Mouse (Mus musculus) CH12.LX (cell line): ENCODE measurements at regions not wholly inside any gene's neighbourhood (a gene's known extent, or its start where the extent isn't known, plus 50 kb on each side); places are given as distances from the start of the nearest gene placed in this dataset.

Experiments
- DNase-seq: peaks from one replicate; pipeline ENCODE4 v3.0.0-alpha.2; 2013; ENCODE audit errors: extremely low read depth
- H3K27ac ChIP-seq: 2 replicates; pipeline ENCODE4 v1.5.1; 2012; ENCODE audit warnings: low read depth, mild to moderate bottlenecking, control low read depth, moderate library complexity; ENCODE audit not compliant: insufficient read depth
- H3K27me3 ChIP-seq: replicated peaks from 2 replicates; pipeline ENCODE3; 2012; ENCODE audit warnings: inconsistent platforms
- H3K36me3 ChIP-seq, 2 experiments: replicated peaks in 1 of 2; 2 replicates each; pipeline versions ENCODE3 to v1.6.1; 2012; ENCODE audit warnings: inconsistent platforms in 1 of 2, low read length in 1 of 2, mild to moderate bottlenecking in 1 of 2, mixed read lengths in 1 of 2, moderate library complexity in 1 of 2; ENCODE audit not compliant: control insufficient read depth in 1 of 2, insufficient read depth in 1 of 2
- H3K4me1 ChIP-seq, 2 experiments: 2 replicates each; pipeline ENCODE4 v1.6.1; 2012; ENCODE audit warnings: inconsistent platforms in 1 of 2, moderate library complexity in 1 of 2; ENCODE audit not compliant: insufficient read depth in 2 of 2, control insufficient read depth in 1 of 2
- H3K4me2 ChIP-seq: 2 replicates; pipeline ENCODE4 v1.6.1; 2012; ENCODE audit warnings: low read depth, mild to moderate bottlenecking, control low read depth; ENCODE audit not compliant: poor library complexity, insufficient read depth, severe bottlenecking
- H3K4me3 ChIP-seq, 3 experiments: fragments of 150-350 bp in 1 of 3; sonication (generic) in 1 of 3; replicated peaks in 1 of 3; 2 replicates each; pipeline versions ENCODE3 to v1.5.1; 2011 to 2012; ENCODE audit warnings: low read depth in 2 of 3, low read length in 2 of 3, mild to moderate bottlenecking in 2 of 3, moderate library complexity in 2 of 3, control low read depth in 1 of 3, improper control_type of control experiment in 1 of 3, inconsistent platforms in 1 of 3, mixed read lengths in 1 of 3; ENCODE audit not compliant: poor library complexity in 1 of 3
- H3K79me2 ChIP-seq: replicated peaks from 2 replicates; pipeline ENCODE4 v1.6.1; 2012; ENCODE audit warnings: mild to moderate bottlenecking, moderate library complexity; ENCODE audit not compliant: control insufficient read depth, poor library complexity, insufficient read depth, severe bottlenecking; ENCODE audit errors: extremely low read depth
- H3K9ac ChIP-seq: 2 replicates; pipeline ENCODE4 v1.6.1; 2012; ENCODE audit warnings: low read depth, mild to moderate bottlenecking, control low read depth, moderate library complexity; ENCODE audit not compliant: insufficient read depth
- H3K9me3 ChIP-seq: replicated peaks from 2 replicates; pipeline ENCODE3; 2012; ENCODE audit warnings: low read length, inconsistent platforms, mixed read lengths
- E2F4 ChIP-seq: IDR thresholded peaks from 2 replicates; pipeline ENCODE4 v1.6.1; 2011; ENCODE audit warnings: low read depth, low read length, improper control_type of control experiment; ENCODE audit not compliant: insufficient replicate concordance
- KAT2A ChIP-seq: IDR thresholded peaks from 2 replicates; pipeline ENCODE4 v1.6.1; 2012; ENCODE audit warnings: low read length, improper control_type of control experiment, inconsistent platforms; ENCODE audit not compliant: insufficient replicate concordance
- MAFK ChIP-seq: IDR thresholded peaks from 2 replicates; pipeline ENCODE4 v1.6.1; 2011; ENCODE audit warnings: low read length, improper control_type of control experiment; ENCODE audit not compliant: insufficient replicate concordance
- SIN3A ChIP-seq: IDR thresholded peaks from 2 replicates; pipeline ENCODE4 v1.6.1; 2012; ENCODE audit warnings: low read length, improper control_type of control experiment, inconsistent platforms
- TCF12 ChIP-seq: IDR thresholded peaks from 2 replicates; pipeline ENCODE4 v1.6.1; 2014; ENCODE audit warnings: low read depth, mild to moderate bottlenecking, inconsistent platforms, low read length, improper control_type of control experiment
- UBTF ChIP-seq: IDR thresholded peaks from 2 replicates; pipeline ENCODE4 v1.6.1; 2012; ENCODE audit warnings: low read depth, mild to moderate bottlenecking, inconsistent platforms, low read length, improper control_type of control experiment, moderate library complexity
- ZNF384 ChIP-seq: IDR thresholded peaks from 2 replicates; pipeline ENCODE4 v1.6.1; 2012; ENCODE audit warnings: low read depth, low read length, improper control_type of control experiment, inconsistent platforms
- dilution Hi-C: fragments of 300-500 bp; cut with MboI; formaldehyde crosslinking; loops from 2 replicates; pipeline ENCODE4 v1.14.3; 2020; ENCODE audit warnings: low sequenced_read_pairs; ENCODE audit not compliant: extremely low pct_unique_long_range_greater_than_20kb, extremely low pct_ligation_motif_present
- in situ Hi-C: fragments of 300-500 bp; cut with MboI; formaldehyde crosslinking; loops from 3 replicates; pipeline ENCODE4 v1.14.3; 2019; ENCODE audit warnings: low sequenced_read_pairs, low pct_ligation_motif_present, low pct_unique_long_range_greater_than_20kb, mixed read lengths

DNA sequence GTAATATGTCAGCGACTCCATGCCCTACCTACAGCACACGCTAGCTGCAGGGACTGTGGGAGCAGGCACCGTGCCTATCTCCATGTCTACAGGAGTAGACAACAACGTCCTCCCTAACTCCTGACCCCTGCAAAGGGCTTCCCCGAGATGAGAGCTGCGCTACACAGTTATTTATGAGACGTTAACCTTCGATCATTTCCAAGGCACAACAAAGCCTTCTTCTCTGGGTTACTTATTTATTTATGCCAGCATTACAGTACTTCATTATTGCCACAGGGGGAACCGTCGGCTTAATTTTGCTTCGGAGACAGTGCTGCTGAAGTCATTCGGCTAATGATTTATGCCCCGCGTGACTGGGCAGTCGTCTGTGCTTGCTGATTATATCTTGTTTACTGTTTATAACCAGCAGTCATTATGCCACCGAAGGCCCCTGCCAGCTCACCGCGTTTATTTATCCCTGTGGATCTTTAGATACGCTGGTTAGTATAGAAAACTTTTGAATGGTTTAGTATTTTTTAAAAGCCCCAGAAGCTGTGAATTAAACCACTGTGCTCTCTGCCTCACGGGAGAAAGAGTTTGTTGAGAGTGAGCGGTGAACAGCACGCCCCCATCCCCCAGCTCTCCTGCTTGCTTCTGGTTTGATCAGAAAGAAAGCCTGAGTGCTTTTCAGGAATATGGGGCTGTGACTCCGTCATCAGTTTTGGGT lies 65.5 kb upstream of the Lyplal1 start:
- H3K9me3 ChIP-seq = peaks cover 67% of the 10 kb centered on the region
- H3K27me3 ChIP-seq = no peaks in the 10 kb centered on the region
- DNase-seq = no peak
- H3K4me1 ChIP-seq = no peaks in the 10 kb centered on the region
- no peaks in the 10 kb centered on the region for H3K79me2 ChIP-seq
- no peaks in the 10 kb centered on the region for H3K36me3 ChIP-seq
- in situ Hi-C loops (no loop called here), dilution Hi-C loops (no loop called here)
- H3K4me2 ChIP-seq = no peak overlapping the region
- H3K27ac ChIP-seq = no peak overlapping the region
- TF ChIP-seq UBTF = no peak
- TF ChIP-seq MAFK = no peak
- TF ChIP-seq KAT2A = no peak
- no peak overlapping the region for H3K9ac ChIP-seq
- H3K4me3 ChIP-seq = no peak overlapping the region

DNA sequence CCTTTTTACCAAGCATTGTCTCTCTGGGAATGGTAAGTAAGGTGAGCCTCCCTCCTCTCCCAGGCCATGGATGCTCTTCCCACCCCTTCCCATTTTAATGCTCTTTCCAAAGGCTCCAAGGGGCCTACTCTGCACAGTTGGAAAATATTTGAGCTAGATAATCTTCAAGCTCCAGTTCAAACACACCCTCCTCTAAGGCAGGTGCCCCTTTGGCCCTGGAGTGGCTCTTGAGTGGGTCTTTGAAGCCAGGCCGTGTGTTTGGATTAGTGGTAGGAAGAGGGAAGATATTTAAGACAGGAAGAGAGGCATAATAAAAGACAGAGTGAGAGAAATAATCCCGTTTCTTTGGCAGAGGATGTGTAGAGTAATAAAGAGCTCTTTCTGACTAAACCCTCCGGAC lies 59.9 kb upstream of the Lyplal1 start:
- Histone ChIP-seq H3K27ac (no peak overlapping the region), H3K27me3 (no peaks in the 10 kb centered on the region), H3K4me2 (no peak overlapping the region), H3K9me3 (peaks cover 65% of the 10 kb centered on the region), H3K4me3 (no peak overlapping the region), H3K9ac (no peak overlapping the region), H3K79me2 (no peaks in the 10 kb centered on the region), H3K4me1 (no peaks in the 10 kb centered on the region), H3K36me3 (no peaks in the 10 kb centered on the region)
- DNase-seq = no peak
- dilution Hi-C loops = no loop called here
- in situ Hi-C loops = no loop called here
- no peak for TF ChIP-seq SIN3A
- TF ChIP-seq E2F4 = no peak
- TF ChIP-seq ZNF384 = no peak

DNA sequence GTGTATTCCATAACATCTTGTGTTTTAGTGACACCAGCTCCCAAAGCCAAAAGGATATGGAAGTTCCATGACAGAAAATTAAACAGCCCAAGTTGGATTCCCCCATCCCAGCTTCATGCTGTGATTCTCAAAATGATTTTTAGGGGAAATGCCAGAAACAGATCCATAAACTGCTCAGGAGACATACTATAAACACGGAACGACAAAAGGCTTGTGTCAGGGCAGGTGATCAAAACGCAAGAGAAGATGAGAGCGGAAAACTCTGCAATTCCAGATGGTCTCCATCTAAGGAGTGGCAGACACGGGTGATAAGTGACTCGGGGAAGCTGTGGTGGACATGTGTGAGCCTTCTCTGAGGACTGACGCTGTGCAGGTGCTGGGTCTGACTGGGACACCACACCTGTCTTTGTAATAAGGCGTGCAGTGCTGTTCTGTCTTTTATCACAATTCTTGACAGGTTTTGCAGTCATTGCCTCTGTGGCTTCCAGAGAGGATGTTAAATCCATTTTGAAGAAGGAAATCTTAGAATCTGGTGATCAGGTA lies 56.4 kb upstream of the Lyplal1 start:
- H3K79me2 ChIP-seq = no peaks in the 10 kb centered on the region
- TF ChIP-seq TCF12 = no peak
- no peak overlapping the region for H3K4me2 ChIP-seq
- H3K27me3 ChIP-seq = no peaks in the 10 kb centered on the region
- no peak overlapping the region for H3K4me3 ChIP-seq
- no peak for DNase-seq
- no peaks in the 10 kb centered on the region for H3K4me1 ChIP-seq
- H3K9me3 ChIP-seq = peaks cover 65% of the 10 kb centered on the region
- dilution Hi-C loops (no loop called here), in situ Hi-C loops (no loop called here)
- H3K27ac ChIP-seq = no peak overlapping the region
- H3K9ac ChIP-seq = no peak overlapping the region
- no peaks in the 10 kb centered on the region for H3K36me3 ChIP-seq
